Mouse (Mus musculus) intestine, postnatal 0 days (tissue): ENCODE measurements around the gene Zfp541. TPM values are rescaled to one million over a fixed set of nuclear protein-coding genes. Genes with fewer than 3 reads are reported as not detected.

Experiments
- ATAC-seq: fragments of 200-750 bp; cut with Nextera tagmentation; 2 replicates; pipeline ENCODE4 v1.8.0; 2017; ENCODE audit warnings: mild to moderate bottlenecking, moderate TSS enrichment, moderate library complexity
- H3K27ac ChIP-seq: fragments of 300-500 bp; sonication (generic); 2 replicates; pipeline ENCODE4 v1.5.1; 2014; ENCODE audit warnings: mild to moderate bottlenecking, low read depth, low read length, moderate library complexity
- H3K27me3 ChIP-seq: fragments of 300-500 bp; sonication (generic); replicated peaks from 2 replicates; pipeline ENCODE4 v1.6.1; 2014; ENCODE audit warnings: low read length, mixed read lengths; ENCODE audit not compliant: control insufficient read depth, insufficient read depth
- H3K36me3 ChIP-seq: fragments of 300-500 bp; sonication (generic); 2 replicates; pipeline ENCODE4 v1.6.1; 2014; ENCODE audit warnings: mild to moderate bottlenecking, moderate library complexity; ENCODE audit not compliant: control insufficient read depth, insufficient read depth
- H3K4me1 ChIP-seq: fragments of 300-500 bp; sonication (generic); replicated peaks from 2 replicates; pipeline ENCODE4 v1.6.1; 2014; ENCODE audit warnings: antibody characterized with exemption, low read length, mixed read lengths; ENCODE audit not compliant: control insufficient read depth, insufficient read depth
- H3K4me2 ChIP-seq: fragments of 300-500 bp; sonication (generic); replicated peaks from 2 replicates; pipeline ENCODE4 v1.6.1; 2014; ENCODE audit warnings: low read depth, mild to moderate bottlenecking, moderate library complexity
- H3K4me3 ChIP-seq: fragments of 300-500 bp; sonication (generic); 2 replicates; pipeline ENCODE4 v1.5.1; 2014; ENCODE audit warnings: low read depth, low read length
- H3K9ac ChIP-seq: fragments of 300-500 bp; sonication (generic); 2 replicates; pipeline ENCODE4 v1.6.1; 2014; ENCODE audit warnings: mild to moderate bottlenecking, low read depth, low read length
- H3K9me3 ChIP-seq: fragments of 300-500 bp; sonication (generic); 2 replicates; pipeline ENCODE4 v1.6.1; 2016; ENCODE audit warnings: mixed run types; ENCODE audit not compliant: control insufficient read depth
- CTCF ChIP-seq: sonication (generic); IDR thresholded peaks from 2 replicates; pipeline ENCODE4 v1.5.1; 2016; ENCODE audit warnings: low read depth, mild to moderate bottlenecking, control low read depth, antibody characterized with exemption, moderate library complexity
- WGBS: fragments of 180-500 bp; shearing (Covaris S2); extraction: QIAGEN DNeasy Blood & Tissue Kit; methylation state at CpG from one replicate; pipeline ENCODE4 v1.1.7; 2014; 5-methylcytosine and 5-hydroxymethylcytosine counted together
- polyA plus RNA-seq: library from polyadenylated mRNA; unstranded; fragments of >200 nt; fragmentation: Nextera tagmentation; extraction: Ambion mirVana; gene quantifications from 2 replicates; pipeline ENCODE4 v1.2.1, GENCODE M21; 2015

Gene Zfp541
- polyA plus RNA-seq, 1 experiment from 2014 or later = not detected

- Histone ChIP-seq H3K36me3 (no peaks in the 10 kb centered on the region), H3K4me1 (peaks cover 11% of the 10 kb centered on the region; the same call in 1 of the 2 replicates), H3K4me2 (no peak overlapping the region; the same call in 1 of the 2 replicates), H3K4me3 (no peak overlapping the region), H3K9ac (no peak overlapping the region), H3K27me3 (no peaks in the 10 kb centered on the region), H3K9me3 (no peaks in the 10 kb centered on the region), H3K27ac (peak overlapping the region; percentile 50; the same call in 1 of the 2 replicates)
- no peak for ATAC-seq
- 56% methylated on average over 3 of the region's 3 CpGs for WGBS
- no peak for TF ChIP-seq CTCF
Observed at GRCm38 (mm10) chr7:16043861-16044435, 17.7 kb upstream of the Zfp541 start.

- H3K4me3 ChIP-seq = no peak overlapping the region
- TF ChIP-seq CTCF = no peak
- no peaks in the 10 kb centered on the region for H3K9me3 ChIP-seq
- no peaks in the 10 kb centered on the region for H3K27me3 ChIP-seq
- H3K4me2 ChIP-seq = no peak overlapping the region
- H3K4me1 ChIP-seq = peaks cover 14% of the 10 kb centered on the region; the same call in 1 of the 2 replicates
- 51% methylated on average over 5 of the region's 5 CpGs for WGBS
- no peak for ATAC-seq
- no peak overlapping the region for H3K27ac ChIP-seq
- H3K36me3 ChIP-seq = no peaks in the 10 kb centered on the region
- no peak overlapping the region for H3K9ac ChIP-seq
Observed at GRCm38 (mm10) chr7:16044531-16044930, 17.1 kb upstream of the Zfp541 start.

DNA sequence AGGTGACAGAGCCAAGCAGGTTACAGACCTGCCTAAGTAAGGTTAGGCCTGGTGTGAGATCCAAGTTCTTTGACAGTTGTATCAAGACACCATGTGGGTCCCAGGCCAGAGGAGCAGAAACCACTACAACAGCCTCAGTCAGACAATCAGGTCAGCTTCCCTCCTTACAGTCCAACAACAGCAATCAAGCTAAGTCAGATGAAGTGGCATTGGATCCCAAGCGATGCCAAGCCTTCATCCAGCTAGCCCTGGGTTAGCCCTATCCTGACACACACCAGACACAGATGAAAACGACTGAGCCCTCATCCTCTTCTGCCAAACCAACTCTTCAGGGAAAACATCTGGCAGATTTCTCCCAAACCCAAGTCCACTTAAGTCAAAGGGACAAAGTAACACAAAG lies 16.1 kb upstream of the Zfp541 start:
- Histone ChIP-seq H3K4me3 (no peak overlapping the region), H3K36me3 (no peaks in the 10 kb centered on the region), H3K9ac (no peak overlapping the region), H3K27me3 (no peaks in the 10 kb centered on the region), H3K9me3 (no peaks in the 10 kb centered on the region), H3K27ac (no peak overlapping the region), H3K4me2 (peak overlapping the region; percentile 95; the same call in 1 of the 2 replicates), H3K4me1 (peaks cover 17% of the 10 kb centered on the region; the same call in 1 of the 2 replicates)
- WGBS = 56% methylated on average over 2 of the region's 2 CpGs
- TF ChIP-seq CTCF = no peak
- ATAC-seq = no peak

DNA sequence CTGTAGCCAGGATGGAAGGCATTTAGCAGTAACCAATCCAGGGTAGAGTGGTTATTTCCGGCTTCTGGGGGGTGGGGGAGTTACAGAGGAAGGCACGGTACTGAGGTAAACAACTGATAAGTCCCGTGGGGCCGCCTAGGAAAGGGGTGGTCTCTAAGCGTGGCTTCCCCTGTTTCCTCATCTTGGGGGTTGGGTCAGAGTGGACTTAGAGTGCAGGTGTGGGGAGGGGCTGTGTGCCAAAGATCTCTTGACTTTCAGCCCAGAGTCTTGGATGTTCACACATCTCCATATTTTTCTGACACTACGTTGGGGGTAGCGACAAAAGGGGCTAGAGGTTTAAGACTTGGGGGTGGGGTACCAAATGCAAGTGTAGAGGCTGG lies 15.5 kb upstream of the Zfp541 start:
- H3K9me3 ChIP-seq = no peaks in the 10 kb centered on the region
- H3K4me2 ChIP-seq = peak overlapping the region; percentile 95
- no peaks in the 10 kb centered on the region for H3K36me3 ChIP-seq
- peak; percentile 44 for ATAC-seq
- 2% methylated on average over 7 of the region's 7 CpGs for WGBS
- H3K4me1 ChIP-seq = peaks cover 17% of the 10 kb centered on the region; the same call in 1 of the 2 replicates
- H3K4me3 ChIP-seq = peak overlapping the region; percentile 82
- H3K9ac ChIP-seq = peak overlapping the region; percentile 91
- H3K27me3 ChIP-seq = no peaks in the 10 kb centered on the region
- peak overlapping the region; percentile 95 for H3K27ac ChIP-seq
- no peak for TF ChIP-seq CTCF

GRCm38 (mm10) chr7:16046481-16047337 lies 14.9 kb upstream of the Zfp541 start:
- Histone ChIP-seq H3K9me3 (no peaks in the 10 kb centered on the region), H3K27me3 (no peaks in the 10 kb centered on the region), H3K27ac (peak overlapping the region; percentile 95), H3K4me2 (peak overlapping the region; percentile 95), H3K9ac (peak overlapping the region; percentile 91), H3K4me3 (peak overlapping the region; percentile 82), H3K4me1 (peaks cover 17% of the 10 kb centered on the region; the same call in 1 of the 2 replicates), H3K36me3 (no peaks in the 10 kb centered on the region)
- under 1% methylated on average over 38 of the region's 46 CpGs for WGBS
- peak; percentile 6; the same call in 1 of the 2 replicates for TF ChIP-seq CTCF
- peak; percentile 20 for ATAC-seq
